Mouse (Mus musculus) forebrain, embryonic 15.5 days (tissue): Measurements from ENCODE around the gene Nlk. TPM values are rescaled to one million over a fixed set of nuclear protein-coding genes. Genes with fewer than 3 reads are reported as not detected.
A peak's percentile ranks its signal among the peaks of the same experiment; 100 is the strongest.

Experiments used
- ATAC-seq: fragments of 200-750 bp; cut with Nextera tagmentation; replicated peaks from 2 replicates; pipeline ENCODE4 v1.8.0; 2017; ENCODE audit warnings: mild to moderate bottlenecking, moderate TSS enrichment, moderate library complexity
- H3K27ac ChIP-seq: fragments of 300-500 bp; sonication (generic); replicated peaks from 2 replicates; pipeline ENCODE4 v1.5.1; 2015; ENCODE audit warnings: mild to moderate bottlenecking, inconsistent platforms
- H3K27me3 ChIP-seq: fragments of 300-500 bp; sonication (generic); 2 replicates; pipeline ENCODE4 v1.6.1; 2015; ENCODE audit warnings: inconsistent platforms
- H3K36me3 ChIP-seq: fragments of 300-500 bp; sonication (generic); 2 replicates; pipeline ENCODE4 v1.6.1; 2015; ENCODE audit warnings: mild to moderate bottlenecking, inconsistent platforms
- H3K4me1 ChIP-seq: fragments of 300-500 bp; sonication (generic); 2 replicates; pipeline ENCODE4 v1.6.1; 2015; ENCODE audit warnings: inconsistent platforms
- H3K4me2 ChIP-seq: fragments of 300-500 bp; sonication (generic); replicated peaks from 2 replicates; pipeline ENCODE4 v1.6.1; 2015; ENCODE audit warnings: mild to moderate bottlenecking, inconsistent platforms
- H3K4me3 ChIP-seq: fragments of 300-500 bp; sonication (generic); 2 replicates; pipeline ENCODE4 v1.5.1; 2015; ENCODE audit warnings: mild to moderate bottlenecking, inconsistent platforms
- H3K9ac ChIP-seq: fragments of 300-500 bp; sonication (generic); replicated peaks from 2 replicates; pipeline ENCODE4 v1.6.1; 2015; ENCODE audit warnings: mild to moderate bottlenecking, inconsistent platforms
- H3K9me3 ChIP-seq: fragments of 300-500 bp; sonication (generic); 2 replicates; pipeline ENCODE4 v1.6.1; 2016; ENCODE audit warnings: inconsistent platforms
- WGBS: fragments of 180-500 bp; shearing (Covaris S2); methylation state at CpG from one replicate; pipeline ENCODE4 v1.1.7; 2015; ENCODE audit warnings: mixed read lengths; 5-methylcytosine and 5-hydroxymethylcytosine counted together
- polyA plus RNA-seq: library from polyadenylated mRNA; unstranded; fragments of >200 nt; fragmentation: Nextera tagmentation; extraction: Ambion mirVana; gene quantifications from 2 replicates; pipeline ENCODE4 v1.2.1, GENCODE M21; 2015

The Nlk gene
- polyA plus RNA-seq, 1 experiment from 2014 or later = 31.9 TPM

- Histone ChIP-seq H3K9ac (no peak overlapping the region), H3K27ac (0 out of 2 replicates have a peak overlapping the region, but pooled peaks have one; percentile 7), H3K9me3 (peaks cover 5% of the 10 kb centered on the region; the same call in 1 of the 2 replicates), H3K4me2 (no peak overlapping the region), H3K4me3 (no peak overlapping the region), H3K36me3 (no peaks in the 10 kb centered on the region), H3K4me1 (no peaks in the 10 kb centered on the region), H3K27me3 (no peaks in the 10 kb centered on the region)
- no peak for ATAC-seq
- WGBS = 56% methylated on average over 8 of the region's 8 CpGs
Observed at GRCm38 (mm10) chr11:78557241-78557640, 139.9 kb downstream of the Nlk start.

DNA sequence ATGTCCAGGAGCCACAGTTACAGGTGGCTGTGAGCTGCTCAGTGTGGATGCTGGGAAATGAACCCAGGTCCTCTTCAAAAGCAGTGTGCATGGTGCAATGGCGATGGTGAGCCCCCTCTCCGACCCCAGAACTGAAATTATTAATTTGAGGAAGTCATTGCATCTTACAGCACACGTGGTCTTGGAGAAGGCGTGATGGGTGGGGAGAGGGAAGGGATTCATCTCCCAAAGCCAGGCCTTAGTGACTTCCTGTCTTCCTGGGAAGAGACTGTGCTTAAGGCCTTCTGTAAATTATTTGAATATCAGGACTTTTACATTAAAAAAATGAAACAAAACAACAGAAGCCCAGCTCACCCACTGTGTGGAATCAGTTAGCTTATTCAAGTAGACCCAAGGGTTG, 141.1 kb downstream of the Nlk start:
- Histone ChIP-seq H3K9me3 (peaks cover 5% of the 10 kb centered on the region; the same call in 1 of the 2 replicates), H3K4me1 (0 out of 2 replicates have a peak, but pooled peaks cover 2% of the 10 kb centered on the region), H3K4me3 (no peak overlapping the region), H3K27ac (no peak overlapping the region), H3K36me3 (no peaks in the 10 kb centered on the region), H3K9ac (no peak overlapping the region), H3K4me2 (no peak overlapping the region), H3K27me3 (no peaks in the 10 kb centered on the region)
- WGBS = 79% methylated on average over 4 of the region's 4 CpGs
- ATAC-seq = no peak

DNA sequence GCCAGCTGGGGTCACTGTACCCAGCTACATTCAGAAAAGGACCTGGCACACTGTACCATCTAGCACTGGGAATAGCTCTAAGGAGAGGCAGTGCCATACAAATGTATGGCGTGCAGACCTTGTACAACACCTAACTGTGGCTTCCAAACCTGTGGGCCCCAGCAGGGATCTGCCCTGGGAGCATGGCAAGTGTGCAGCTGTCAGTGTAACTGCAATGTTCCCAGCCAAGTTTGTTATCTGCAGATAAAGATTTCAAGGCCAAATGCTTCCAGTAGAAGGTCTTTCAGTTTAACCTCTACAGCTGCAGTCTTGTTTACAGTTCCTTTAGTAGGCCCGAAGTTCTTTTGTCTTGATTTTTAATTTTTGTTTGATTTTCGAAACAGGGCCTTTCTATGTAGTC, 141.6 kb downstream of the Nlk start:
- Histone ChIP-seq H3K4me2 (no peak overlapping the region), H3K27me3 (no peaks in the 10 kb centered on the region), H3K9ac (no peak overlapping the region), H3K36me3 (no peaks in the 10 kb centered on the region), H3K4me3 (no peak overlapping the region), H3K9me3 (peaks cover 5% of the 10 kb centered on the region; the same call in 1 of the 2 replicates), H3K4me1 (0 out of 2 replicates have a peak, but pooled peaks cover 3% of the 10 kb centered on the region), H3K27ac (no peak overlapping the region)
- ATAC-seq = no peak
- WGBS = 85% methylated on average over 3 of the region's 3 CpGs

DNA sequence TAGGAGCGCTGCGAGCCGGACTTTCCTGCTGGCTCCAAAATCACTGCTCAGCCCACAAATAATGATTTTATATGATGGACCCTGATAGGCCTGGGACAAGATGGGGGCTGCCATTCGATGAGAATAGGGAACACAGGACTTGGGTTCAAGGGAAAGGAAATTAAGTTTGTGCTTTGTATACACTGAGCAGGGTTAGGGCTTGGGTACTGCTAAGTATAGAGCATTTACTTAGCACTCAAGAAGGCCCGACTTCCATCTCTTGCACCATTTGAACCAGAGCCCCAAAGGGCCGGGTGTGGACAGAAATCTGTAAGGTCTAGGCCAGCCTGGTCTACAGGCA, 146.1 kb downstream of the Nlk start:
- H3K4me3 ChIP-seq = peak overlapping the region; percentile 64
- peak; percentile 63 for ATAC-seq
- peaks cover 5% of the 10 kb centered on the region; the same call in 1 of the 2 replicates for H3K9me3 ChIP-seq
- no peaks in the 10 kb centered on the region for H3K36me3 ChIP-seq
- peaks cover 24% of the 10 kb centered on the region for H3K4me1 ChIP-seq
- H3K27ac ChIP-seq = peak overlapping the region; percentile 81
- peak overlapping the region; percentile 75 for H3K4me2 ChIP-seq
- no peaks in the 10 kb centered on the region for H3K27me3 ChIP-seq
- 34% methylated on average over 6 of the region's 6 CpGs for WGBS
- H3K9ac ChIP-seq = peak overlapping the region; percentile 42

DNA sequence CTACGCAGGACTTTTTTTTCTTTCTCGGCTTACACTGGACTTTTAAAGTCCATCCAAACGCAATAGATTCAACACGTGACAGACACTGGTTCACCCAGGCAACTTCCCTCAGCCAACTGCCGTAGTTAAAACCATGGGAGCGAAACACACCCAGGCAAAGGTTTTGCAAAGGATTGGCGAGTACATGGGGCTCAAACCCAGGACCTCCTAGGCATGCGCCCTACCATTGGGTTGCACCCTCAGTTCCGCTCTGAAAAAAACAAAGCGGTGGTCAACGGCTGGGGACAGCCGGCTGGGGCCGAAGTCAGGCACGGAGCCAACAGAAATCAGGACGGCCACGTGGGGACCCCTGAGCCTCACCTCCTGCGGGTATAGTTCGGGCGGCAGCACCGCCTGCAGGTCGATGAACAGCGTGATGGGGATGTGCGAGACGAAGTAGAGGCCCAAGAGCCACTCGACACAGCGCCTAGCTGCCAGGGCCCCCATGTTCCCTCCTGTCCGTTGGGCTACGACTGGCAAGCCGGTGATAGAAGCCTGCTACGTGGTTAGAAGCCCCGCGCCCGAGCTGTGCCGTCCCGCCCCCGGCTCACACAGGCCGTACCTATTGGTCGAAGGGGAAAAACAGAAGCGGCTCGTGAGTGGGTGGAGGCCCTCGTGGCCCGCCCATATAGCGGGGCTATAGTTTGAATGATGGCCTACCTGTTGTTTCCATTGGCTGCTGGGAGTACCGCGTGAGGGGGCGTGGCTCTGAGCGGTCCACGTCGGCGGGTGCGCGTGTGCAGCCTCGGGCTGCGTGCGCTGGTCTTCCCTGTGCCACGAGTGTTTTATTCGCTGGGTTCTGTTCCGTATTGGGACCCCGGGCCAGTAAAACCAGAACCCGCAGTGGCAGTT, 146.8 kb downstream of the Nlk start, which contains the start of gene Tmem97:
Gene Tmem97 (minus strand): TSS at position 610 of the 891 bp plus-strand sequence.
- peak; percentile 100 for ATAC-seq

DNA sequence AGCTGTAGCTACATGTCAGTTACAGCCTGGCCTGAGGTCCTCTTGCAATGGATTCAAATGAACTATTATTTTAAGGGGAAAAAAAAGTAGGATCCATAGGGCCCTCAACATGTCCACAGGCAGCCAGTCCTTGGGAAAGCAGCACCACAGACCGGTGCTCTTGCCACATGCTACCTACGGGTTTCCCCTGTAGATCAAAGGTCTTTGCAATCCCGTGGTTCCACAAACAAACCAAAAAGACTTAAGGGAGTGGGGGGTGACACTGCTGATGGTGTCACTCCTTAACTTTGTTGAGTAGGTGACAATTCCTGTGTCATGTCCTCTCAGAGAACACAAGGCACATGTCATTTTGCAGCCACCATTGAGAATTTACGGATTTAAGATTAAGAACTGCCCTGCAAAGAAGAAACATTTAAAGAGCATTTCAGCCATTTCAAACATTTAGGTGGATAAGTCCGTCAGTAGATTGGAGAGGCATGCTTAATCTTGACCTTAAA, 147.6 kb downstream of the Nlk start:
- 10% methylated on average over 5 of the region's 5 CpGs for WGBS
- peak overlapping the region; percentile 59 for H3K9ac ChIP-seq
- H3K36me3 ChIP-seq = no peaks in the 10 kb centered on the region
- H3K4me2 ChIP-seq = peak overlapping the region; percentile 75
- no peak overlapping the region for H3K27ac ChIP-seq
- peaks cover 5% of the 10 kb centered on the region; the same call in 1 of the 2 replicates for H3K9me3 ChIP-seq
- peaks cover 24% of the 10 kb centered on the region for H3K4me1 ChIP-seq
- H3K4me3 ChIP-seq = peak overlapping the region; percentile 64
- no peaks in the 10 kb centered on the region for H3K27me3 ChIP-seq
- ATAC-seq = no peak

More for the DNA sequence above, 146.8 kb downstream of the Nlk start, which contains the start of gene Tmem97:
- Histone ChIP-seq H3K9ac (peak within 1 kb of the TSS; percentile 59), H3K36me3 (no peaks in the 10 kb centered on the region), H3K27ac (peak within 1 kb of the TSS; percentile 81), H3K4me2 (peak within 1 kb of the TSS; percentile 75), H3K9me3 (peaks cover 5% of the 10 kb centered on the region; the same call in 1 of the 2 replicates), H3K27me3 (no peaks in the 10 kb centered on the region), H3K4me1 (peaks cover 24% of the 10 kb centered on the region), H3K4me3 (peak within 1 kb of the TSS; percentile 64)
- under 1% methylated on average over 60 of the region's 60 CpGs for WGBS

GRCm38 (mm10) chr11:78547718-78548460, 149.3 kb downstream of the Nlk start:
- Histone ChIP-seq H3K9ac (no peak overlapping the region), H3K4me2 (no peak overlapping the region), H3K9me3 (no peaks in the 10 kb centered on the region), H3K4me3 (no peak overlapping the region), H3K36me3 (peaks cover 12% of the 10 kb centered on the region), H3K27ac (no peak overlapping the region), H3K27me3 (no peaks in the 10 kb centered on the region), H3K4me1 (peaks cover 24% of the 10 kb centered on the region)
- 89% methylated on average over 2 of the region's 2 CpGs for whole genome bisulfite sequencing
- no peak for ATAC-seq

GRCm38 (mm10) chr11:78545181-78545580, 152.0 kb downstream of the Nlk start:
- WGBS = 61% methylated on average over 8 of the region's 8 CpGs
- Histone ChIP-seq H3K9me3 (no peaks in the 10 kb centered on the region), H3K4me3 (no peak overlapping the region), H3K27ac (no peak overlapping the region), H3K27me3 (no peaks in the 10 kb centered on the region), H3K4me2 (no peak overlapping the region), H3K4me1 (peaks cover 20% of the 10 kb centered on the region), H3K36me3 (peaks cover 28% of the 10 kb centered on the region), H3K9ac (no peak overlapping the region)
- ATAC-seq = no peak

DNA sequence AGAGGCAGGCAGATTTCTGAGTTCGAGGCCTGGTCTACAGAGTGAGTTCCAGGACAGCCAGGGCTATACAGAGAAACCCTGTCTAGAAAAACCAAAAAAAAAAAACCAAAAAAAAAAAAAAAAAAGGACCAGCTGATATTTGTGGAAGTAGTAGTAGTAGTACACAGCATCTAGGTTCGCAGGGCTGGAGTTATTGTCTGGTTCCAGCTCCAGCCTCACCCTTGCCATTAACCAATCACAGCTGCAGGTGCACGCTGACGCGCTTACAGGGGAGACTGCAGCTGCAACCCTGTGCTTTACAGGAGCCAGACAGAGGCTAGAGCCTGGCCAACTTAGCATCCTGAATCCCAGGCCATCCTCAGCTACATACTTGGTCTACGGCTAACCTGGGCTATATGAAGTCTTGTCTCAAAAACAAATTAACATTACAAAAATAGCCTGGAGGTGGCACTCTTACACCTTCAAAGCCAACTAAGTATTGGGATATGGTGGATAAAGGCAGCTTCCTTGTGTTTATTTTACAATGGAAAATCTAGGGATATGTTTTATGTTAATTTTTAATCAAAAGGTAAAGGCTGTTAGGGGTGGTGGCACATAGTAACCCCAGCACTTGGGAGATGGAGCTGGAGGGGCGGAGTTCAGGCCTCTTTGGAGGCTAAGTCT, 152.6 kb downstream of the Nlk start:
- Histone ChIP-seq H3K27me3 (no peaks in the 10 kb centered on the region), H3K9ac (no peak overlapping the region), H3K9me3 (no peaks in the 10 kb centered on the region), H3K27ac (no peak overlapping the region), H3K4me2 (no peak overlapping the region), H3K4me1 (peaks cover 14% of the 10 kb centered on the region), H3K36me3 (peaks cover 34% of the 10 kb centered on the region), H3K4me3 (no peak overlapping the region)
- no peak for ATAC-seq
- WGBS = 92% methylated on average over 7 of the region's 7 CpGs

GRCm38 (mm10) chr11:78540358-78540757, 156.8 kb downstream of the Nlk start:
- H3K4me1 ChIP-seq = peaks cover 14% of the 10 kb centered on the region
- H3K27me3 ChIP-seq = no peaks in the 10 kb centered on the region
- whole genome bisulfite sequencing = 90% methylated on average over 3 of the region's 3 CpGs
- H3K27ac ChIP-seq = no peak overlapping the region
- H3K4me2 ChIP-seq = no peak overlapping the region
- no peak overlapping the region for H3K9ac ChIP-seq
- peaks cover 44% of the 10 kb centered on the region for H3K36me3 ChIP-seq
- no peaks in the 10 kb centered on the region for H3K9me3 ChIP-seq
- no peak for ATAC-seq
- no peak overlapping the region for H3K4me3 ChIP-seq

- H3K27ac ChIP-seq = peak overlapping the region; percentile 81
Observed at GRCm38 (mm10) chr11:78536690-78537084, 160.5 kb downstream of the Nlk start.

More at GRCm38 (mm10) chr11:78536690-78537084, 160.5 kb downstream of the Nlk start:
- Histone ChIP-seq H3K4me2 (peak overlapping the region; percentile 71), H3K9ac (peak overlapping the region; percentile 76), H3K4me3 (peak overlapping the region; percentile 55), H3K9me3 (no peaks in the 10 kb centered on the region), H3K4me1 (peaks cover 27% of the 10 kb centered on the region), H3K27me3 (no peaks in the 10 kb centered on the region), H3K36me3 (peaks cover 28% of the 10 kb centered on the region)
- 4% methylated on average over 14 of the region's 14 CpGs for WGBS
- ATAC-seq = no peak; the same call in 1 of the 2 replicates
